Mouse (Mus musculus) ES-Bruce4 (cell line): ENCODE data around the gene Ntrk3. TPM values are rescaled to one million over a fixed set of nuclear protein-coding genes. Genes with fewer than 3 reads are reported as not detected.

ENCODE experiments used
- H3K27ac ChIP-seq: 2 replicates; pipeline ENCODE4 v1.5.1; 2012; ENCODE audit warnings: low read length, inconsistent platforms; ENCODE audit not compliant: insufficient read depth
- H3K27me3 ChIP-seq: 2 replicates; pipeline ENCODE4 v1.6.1; 2012; ENCODE audit warnings: mild to moderate bottlenecking, low read length, inconsistent platforms; ENCODE audit not compliant: control insufficient read depth, poor library complexity, insufficient read depth, severe bottlenecking
- H3K36me3 ChIP-seq: 2 replicates; pipeline ENCODE4 v1.6.1; 2012; ENCODE audit warnings: inconsistent platforms, mild to moderate bottlenecking, low read length, moderate library complexity; ENCODE audit not compliant: control insufficient read depth, poor library complexity, insufficient read depth, severe bottlenecking
- H3K4me1 ChIP-seq: one replicate; pipeline ENCODE4 v1.8.1; 2011; ENCODE audit warnings: low read length; ENCODE audit not compliant: control insufficient read depth, insufficient read depth
- H3K4me3 ChIP-seq: 2 replicates; pipeline ENCODE4 v1.5.1; 2011; ENCODE audit warnings: low read depth, mild to moderate bottlenecking, low read length
- H3K9ac ChIP-seq: 2 replicates; pipeline ENCODE4 v1.6.1; 2012; ENCODE audit warnings: low read depth, mild to moderate bottlenecking, inconsistent platforms; ENCODE audit not compliant: poor library complexity, severe bottlenecking
- H3K9me3 ChIP-seq: replicated peaks from 2 replicates; pipeline ENCODE4 v1.6.1; 2012; ENCODE audit warnings: mild to moderate bottlenecking, low read length, inconsistent platforms; ENCODE audit not compliant: control insufficient read depth, poor library complexity, insufficient read depth, severe bottlenecking
- CTCF ChIP-seq: IDR thresholded peaks from one replicate; pipeline ENCODE4 v1.8.1; 2011; ENCODE audit warnings: low read depth, low read length
- EP300 ChIP-seq: IDR thresholded peaks from 2 replicates; pipeline ENCODE4 v1.6.1; 2011; ENCODE audit warnings: low read depth, low read length; ENCODE audit not compliant: insufficient read depth
- POLR2A ChIP-seq: IDR thresholded peaks from one replicate; pipeline ENCODE4 v1.8.1; 2011; ENCODE audit warnings: low read length; ENCODE audit not compliant: insufficient read depth
- polyA plus RNA-seq: library from polyadenylated mRNA; stranded (reverse); fragments of >200 nt; gene quantifications from 2 replicates; pipeline ENCODE4 v1.2.4, GENCODE M21; 2011; ENCODE audit warnings: low read depth; ENCODE audit not compliant: missing spikeins, insufficient read depth, insufficient read length

The Ntrk3 gene
- polyA plus RNA-seq, 1 experiment: not detected

DNA sequence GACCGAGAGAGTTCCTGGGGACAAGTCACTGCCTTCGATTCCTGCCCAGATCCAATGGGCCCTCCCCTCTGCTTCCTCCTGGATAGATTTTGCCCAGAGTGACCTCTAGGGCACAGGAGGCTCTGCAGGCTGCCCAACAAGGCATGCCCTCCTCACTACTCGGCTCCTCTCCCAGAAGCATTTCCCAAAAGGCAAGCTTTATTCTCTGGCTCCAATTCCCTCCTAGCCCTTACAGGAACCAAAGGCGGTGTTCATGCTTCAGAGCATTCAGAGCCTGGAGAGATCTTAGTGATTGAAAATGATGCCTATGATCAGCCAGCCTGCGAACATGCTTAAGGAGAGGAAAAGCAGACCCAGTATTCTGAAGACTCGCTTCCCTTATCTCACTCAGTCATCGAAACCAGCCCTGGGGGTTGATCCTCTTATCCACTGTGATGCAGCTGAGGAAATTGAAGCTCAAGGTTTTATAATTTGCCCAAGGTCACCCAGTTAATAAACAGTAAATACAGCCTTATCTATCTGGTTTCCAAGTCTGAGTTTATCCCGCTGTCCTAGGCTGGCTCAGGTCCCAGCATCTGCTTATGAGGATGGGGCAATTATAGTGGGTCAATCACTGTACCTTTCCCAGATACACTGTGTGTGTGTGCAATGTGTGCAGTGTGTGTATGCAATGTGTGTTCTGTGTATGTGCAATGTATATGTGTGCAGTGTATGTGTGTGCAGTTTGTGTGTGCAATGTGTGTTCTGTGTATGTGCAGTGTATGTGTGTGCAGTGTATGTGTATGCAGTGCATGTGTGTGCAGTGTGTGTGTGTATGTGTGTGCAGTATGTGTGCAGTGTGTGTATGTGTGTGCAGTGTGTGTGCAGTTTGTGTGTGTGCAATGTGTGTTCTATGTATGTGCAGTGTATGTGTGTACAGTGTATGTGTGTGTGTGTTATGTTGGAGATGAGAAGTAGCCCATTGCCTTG is 376.2 kb downstream of the Ntrk3 start:
- Histone ChIP-seq H3K9ac (no peak overlapping the region), H3K4me1 (no peaks in the 10 kb centered on the region), H3K36me3 (no peaks in the 10 kb centered on the region), H3K27ac (no peak overlapping the region), H3K9me3 (no peaks in the 10 kb centered on the region), H3K27me3 (no peaks in the 10 kb centered on the region), H3K4me3 (no peak overlapping the region)
- TF ChIP-seq CTCF (no peak), POLR2A (no peak), EP300 (no peak)

DNA sequence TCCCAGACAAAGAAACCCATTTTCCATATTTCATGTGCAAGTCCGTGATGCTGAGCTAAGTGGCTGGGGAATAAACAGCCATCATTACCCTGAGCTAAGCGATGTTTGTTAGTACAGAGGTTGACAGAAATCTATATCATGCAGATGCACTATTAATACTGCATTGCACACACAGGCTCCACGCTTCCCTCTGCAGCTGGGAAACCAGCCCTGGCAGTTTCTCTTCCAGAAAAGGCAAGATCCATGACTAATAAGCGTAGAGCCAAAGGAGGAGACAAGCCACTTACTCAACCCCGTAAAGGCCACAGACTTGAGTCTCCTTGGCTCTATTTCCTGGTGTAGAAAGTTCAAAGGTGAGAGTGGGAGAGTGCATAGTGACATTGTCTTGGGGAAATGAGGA is 390.3 kb downstream of the Ntrk3 start:
- Histone ChIP-seq H3K27ac (no peak overlapping the region), H3K9me3 (no peaks in the 10 kb centered on the region), H3K36me3 (no peaks in the 10 kb centered on the region), H3K27me3 (no peaks in the 10 kb centered on the region), H3K4me3 (no peak overlapping the region), H3K4me1 (no peaks in the 10 kb centered on the region), H3K9ac (no peak overlapping the region)
- TF ChIP-seq CTCF (no peak), EP300 (no peak), POLR2A (no peak)

DNA sequence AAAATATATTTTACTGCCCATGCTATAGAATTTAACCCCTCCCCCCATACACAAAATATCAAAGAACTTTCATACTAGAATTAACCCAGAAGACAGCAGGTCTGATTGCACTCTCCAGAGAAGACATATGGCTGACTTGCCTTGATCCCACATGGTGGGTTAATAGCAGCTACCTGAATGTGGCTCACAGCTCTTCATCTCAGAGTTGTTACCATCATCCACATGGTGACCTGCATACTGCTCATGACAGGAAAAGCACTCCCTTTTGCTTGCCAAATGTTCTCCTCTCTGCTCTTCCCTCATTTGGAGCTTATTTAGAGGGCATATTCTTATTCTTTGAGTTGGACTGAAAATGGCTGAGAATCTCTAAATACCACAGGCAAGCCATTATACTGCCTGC is 404.4 kb downstream of the Ntrk3 start:
- H3K9ac ChIP-seq: no peak overlapping the region
- H3K4me1 ChIP-seq: no peaks in the 10 kb centered on the region
- H3K27ac ChIP-seq: no peak overlapping the region
- no peak overlapping the region for H3K4me3 ChIP-seq
- H3K36me3 ChIP-seq: no peaks in the 10 kb centered on the region
- no peaks in the 10 kb centered on the region for H3K9me3 ChIP-seq
- no peaks in the 10 kb centered on the region for H3K27me3 ChIP-seq
- TF ChIP-seq POLR2A (no peak), CTCF (no peak), EP300 (no peak)

DNA sequence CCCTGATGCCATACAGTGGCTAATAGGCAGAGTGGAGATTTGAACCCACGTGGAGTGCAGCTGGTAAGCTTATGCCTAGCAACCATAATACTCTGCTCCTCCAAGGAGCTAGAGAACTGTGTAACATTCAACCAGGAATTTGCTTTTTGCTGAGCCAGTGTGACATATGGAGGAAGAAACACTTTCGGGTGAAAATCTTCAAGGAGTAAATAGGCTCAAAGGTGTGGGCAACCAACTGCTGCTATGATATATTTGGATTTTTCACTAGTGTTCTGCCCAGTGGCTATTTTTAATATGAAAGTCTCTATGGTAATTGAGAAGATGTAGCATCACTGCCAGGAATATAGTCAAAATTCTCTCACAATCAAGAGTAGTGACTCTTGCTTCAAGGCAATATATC is 409.5 kb downstream of the Ntrk3 start:
- Histone ChIP-seq H3K36me3 (no peaks in the 10 kb centered on the region), H3K4me1 (no peaks in the 10 kb centered on the region), H3K4me3 (no peak overlapping the region), H3K9ac (no peak overlapping the region), H3K27me3 (no peaks in the 10 kb centered on the region), H3K27ac (no peak overlapping the region), H3K9me3 (no peaks in the 10 kb centered on the region)
- TF ChIP-seq POLR2A (no peak), EP300 (no peak), CTCF (no peak)

GRCm38 (mm10) chr7:78326185-78326584 is 411.6 kb downstream of the Ntrk3 start:
- no peaks in the 10 kb centered on the region for H3K9me3 ChIP-seq
- no peak overlapping the region for H3K9ac ChIP-seq
- TF ChIP-seq POLR2A (no peak), CTCF (no peak), EP300 (no peak)
- no peaks in the 10 kb centered on the region for H3K36me3 ChIP-seq
- H3K4me1 ChIP-seq: no peaks in the 10 kb centered on the region
- H3K27ac ChIP-seq: no peak overlapping the region
- no peak overlapping the region for H3K4me3 ChIP-seq
- no peaks in the 10 kb centered on the region for H3K27me3 ChIP-seq

GRCm38 (mm10) chr7:78318640-78319039 is 419.2 kb downstream of the Ntrk3 start:
- no peaks in the 10 kb centered on the region for H3K27me3 ChIP-seq
- no peak overlapping the region for H3K4me3 ChIP-seq
- no peak overlapping the region for H3K9ac ChIP-seq
- no peak overlapping the region for H3K27ac ChIP-seq
- no peaks in the 10 kb centered on the region for H3K9me3 ChIP-seq
- no peak for TF ChIP-seq POLR2A
- no peak for TF ChIP-seq CTCF
- no peak for TF ChIP-seq EP300
- H3K4me1 ChIP-seq: no peaks in the 10 kb centered on the region
- no peaks in the 10 kb centered on the region for H3K36me3 ChIP-seq
